Mouse (Mus musculus) adipocyte (in vitro differentiated cells): ENCODE measurements around the gene Capn2.

Experiments
- DNase-seq: peaks from one replicate; pipeline ENCODE4 v3.0.0-alpha.2; 2016; ENCODE audit warnings: low spot score

Capn2 gene

DNA sequence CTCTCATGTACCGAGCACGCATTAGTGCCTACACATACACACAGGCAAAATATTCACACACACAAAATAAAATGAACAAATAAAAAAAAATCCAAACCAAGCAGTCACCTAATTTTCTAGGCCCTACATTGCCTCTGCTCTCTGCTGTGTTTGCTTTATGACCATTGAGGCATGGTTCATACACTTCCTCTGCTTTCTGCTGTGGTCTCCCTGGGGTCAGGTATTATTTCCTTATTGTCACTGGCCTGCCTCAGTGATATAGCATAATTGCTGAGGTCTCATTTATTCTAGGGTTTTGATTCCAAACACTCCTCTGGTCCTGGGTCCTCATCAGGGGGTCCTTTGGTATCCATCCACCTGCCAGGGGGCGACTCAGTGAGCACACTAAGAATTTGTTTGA lies 8.2 kb upstream of the Capn2 start:
- no peak for DNase-seq

DNA sequence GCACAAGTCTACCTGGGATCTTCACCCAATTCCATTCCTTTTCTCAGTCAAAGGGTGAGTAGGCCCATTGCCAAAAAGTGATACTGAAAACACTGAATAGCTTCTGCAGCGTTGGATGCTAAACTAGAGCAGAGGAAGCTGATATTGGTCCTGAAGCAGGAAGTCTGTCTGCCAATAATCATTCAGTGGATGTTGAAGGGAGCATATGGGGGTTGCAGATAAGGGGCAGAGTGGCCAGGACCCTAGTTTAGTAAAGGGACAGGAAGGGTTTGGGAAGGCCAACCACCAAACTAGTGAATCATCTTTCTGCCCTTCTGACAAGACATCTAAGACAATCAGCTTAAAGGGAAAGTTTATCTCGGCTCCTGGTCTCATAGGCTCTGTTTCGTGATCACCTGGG lies 6.3 kb upstream of the Capn2 start:
- no peak for DNase-seq

DNA sequence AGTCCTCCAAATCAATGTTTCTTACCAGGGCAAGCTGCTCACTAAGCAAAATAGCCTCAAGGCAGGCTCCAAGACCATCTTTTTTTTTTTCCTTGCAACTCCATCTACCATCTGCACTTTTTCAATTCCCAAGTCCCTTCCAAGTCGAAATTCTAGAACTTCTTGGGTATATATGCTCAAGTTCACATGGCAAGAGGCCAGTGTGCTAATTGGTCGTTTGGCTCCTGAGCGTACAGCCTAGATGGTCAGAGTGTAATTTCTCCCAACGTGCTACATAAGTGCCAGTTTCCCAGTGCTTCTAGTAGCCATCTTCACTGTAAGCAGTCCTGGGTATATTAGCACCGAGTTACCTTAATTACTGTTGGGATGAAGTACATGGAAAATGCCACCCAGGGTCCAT lies 5.6 kb upstream of the Capn2 start:
- peak; percentile 85 for DNase-seq

DNA sequence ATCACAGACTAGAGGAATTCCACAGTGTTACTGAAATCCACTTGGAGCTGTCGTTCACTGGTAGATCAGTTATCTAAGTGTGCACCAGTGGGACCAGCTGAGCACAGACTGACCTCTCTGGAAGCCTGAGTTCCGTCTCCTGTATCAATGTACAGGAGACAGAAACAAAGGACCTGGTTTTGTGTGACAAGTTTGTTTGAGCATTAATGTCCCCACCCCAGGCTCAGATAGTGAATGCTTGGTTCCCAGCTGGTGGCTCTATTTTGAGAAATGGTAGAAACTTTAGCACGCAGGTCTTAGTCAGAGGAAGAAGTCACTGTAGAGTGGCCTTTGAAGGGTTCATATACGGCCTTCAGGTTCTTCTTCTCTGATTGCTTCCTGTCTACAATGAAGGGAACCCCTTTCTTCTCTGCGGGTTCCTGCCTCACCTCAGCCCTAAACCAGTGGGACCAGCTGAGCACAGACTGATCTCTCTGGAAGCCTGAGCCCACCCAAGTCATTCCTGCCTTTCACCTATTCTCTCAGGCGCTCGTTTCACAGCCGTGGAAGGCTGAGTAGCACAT lies 3.6 kb upstream of the Capn2 start:
- DNase-seq = no peak

DNA sequence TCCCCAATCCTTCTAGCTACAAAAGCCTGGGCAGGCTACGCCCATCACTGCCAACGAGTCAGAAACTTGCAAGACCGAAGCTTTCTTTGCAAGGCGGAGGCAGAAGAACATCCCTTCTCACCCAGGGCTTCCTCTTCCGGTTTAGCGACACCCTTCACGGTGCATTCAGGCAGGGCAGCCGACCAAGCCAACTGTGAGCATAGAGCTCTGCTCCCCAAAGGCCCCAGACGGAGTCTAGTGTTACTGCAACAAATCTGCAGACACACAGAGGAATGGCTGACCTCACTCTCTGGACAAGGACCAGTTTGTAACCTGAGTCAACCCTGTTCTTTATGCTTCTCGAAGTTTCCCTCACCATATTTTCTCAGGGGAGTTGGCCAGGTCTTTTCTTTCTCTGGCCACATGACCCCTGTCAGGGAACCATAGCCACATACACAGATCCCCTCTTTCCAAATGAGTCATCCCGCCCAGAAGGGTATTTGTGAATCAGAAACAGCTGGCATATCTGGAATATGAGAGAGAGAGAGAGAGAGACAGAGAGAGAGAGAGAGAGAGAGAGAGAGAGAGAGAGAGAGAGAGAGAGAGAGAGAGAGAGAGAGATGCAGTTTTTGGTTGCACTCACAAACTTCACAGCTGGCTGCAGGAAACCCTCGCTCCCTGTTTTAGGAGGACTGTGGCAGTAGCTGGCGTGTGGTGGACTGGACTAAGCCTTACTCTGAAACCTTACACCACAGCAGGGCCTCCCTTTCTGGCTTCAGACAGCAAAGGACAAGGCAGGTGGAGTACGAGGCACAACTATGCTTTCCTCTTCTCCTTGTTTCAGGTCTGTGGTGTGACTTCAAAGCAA lies 2.9 kb upstream of the Capn2 start:
- peak; percentile 100 for DNase-seq

DNA sequence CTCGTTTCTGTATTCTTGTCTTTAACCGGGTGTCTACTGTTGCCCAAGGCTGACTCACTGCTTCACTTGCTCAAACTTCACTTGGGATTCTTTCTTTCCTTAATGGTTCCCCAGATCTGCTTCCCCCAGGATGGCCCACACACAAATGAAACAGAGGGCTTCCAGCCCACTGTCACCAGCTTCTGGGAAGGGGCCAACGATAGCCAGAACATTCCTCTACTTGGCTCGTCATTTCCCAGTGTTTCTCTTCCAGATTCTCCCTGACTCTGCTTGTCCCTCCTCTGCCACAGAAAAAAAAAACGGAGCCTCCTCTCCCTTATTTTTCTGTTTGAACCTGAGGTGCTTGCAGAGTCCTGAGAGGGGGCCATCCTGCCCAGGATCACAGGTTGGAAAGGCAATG lies 1.9 kb upstream of the Capn2 start:
- peak; percentile 76 for DNase-seq

DNA sequence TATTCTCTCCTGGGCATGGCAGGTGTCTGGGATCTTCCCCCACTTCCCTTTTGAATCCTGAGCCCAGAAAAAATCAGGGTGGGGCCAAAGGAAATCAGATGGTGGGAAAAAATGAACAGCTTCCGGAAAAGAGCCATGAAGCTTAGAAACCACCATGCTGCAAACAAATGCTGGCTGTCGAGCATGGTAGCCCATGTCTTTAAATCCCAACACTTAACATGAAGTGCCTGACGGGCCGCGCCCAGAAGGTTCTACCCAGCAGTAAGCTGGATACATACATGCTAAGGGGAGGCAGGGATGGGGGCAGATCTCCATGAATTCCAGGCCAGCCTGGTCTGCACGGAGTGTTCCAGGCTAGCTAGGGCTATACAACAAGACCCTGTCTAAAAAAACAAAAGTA lies 1.4 kb upstream of the Capn2 start:
- DNase-seq = no peak

DNA sequence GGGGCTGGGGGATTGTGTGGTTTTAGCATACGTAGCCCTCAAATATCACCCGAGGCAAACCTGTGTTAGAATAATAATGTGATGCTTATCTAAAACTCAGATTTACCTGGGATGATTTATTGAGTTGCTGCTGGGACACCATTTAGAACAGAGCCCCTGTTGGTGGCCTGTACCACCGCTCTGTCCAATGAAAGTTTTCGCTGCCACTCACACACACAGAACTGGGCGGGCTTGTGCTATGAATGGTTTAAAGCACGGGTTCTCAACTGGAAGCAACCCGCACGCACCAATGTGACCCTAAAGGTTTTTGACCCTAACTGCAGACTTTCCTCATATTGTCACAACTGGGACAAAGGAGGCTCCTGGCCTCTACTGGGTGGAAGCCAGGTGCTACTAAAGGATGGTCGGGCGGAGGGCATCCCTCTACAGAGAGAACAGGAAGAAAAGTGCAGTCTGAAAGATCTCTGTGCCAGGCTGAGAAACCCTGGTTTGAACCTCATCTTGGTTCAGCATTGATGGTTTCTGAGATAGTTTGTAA lies 804 bp upstream of the Capn2 start:
- DNase-seq = peak; percentile 64

DNA sequence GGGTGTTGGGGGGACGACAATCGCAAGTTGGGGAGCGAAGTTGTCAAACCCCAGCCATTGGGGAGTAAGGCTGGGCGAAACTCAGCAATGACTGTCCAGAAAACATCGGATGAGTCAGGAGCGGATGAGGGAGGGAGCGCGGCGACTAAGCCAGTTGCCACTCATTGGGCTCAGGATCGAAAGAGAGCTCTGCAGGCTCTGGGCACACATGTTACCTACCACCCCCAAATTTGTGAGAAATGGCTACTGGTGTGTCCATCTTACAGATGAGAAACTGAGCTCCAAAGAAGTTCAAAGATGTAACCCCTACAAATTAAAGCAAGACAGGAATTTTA lies 236 bp upstream of the Capn2 start:
- DNase-seq = peak; percentile 80

DNA sequence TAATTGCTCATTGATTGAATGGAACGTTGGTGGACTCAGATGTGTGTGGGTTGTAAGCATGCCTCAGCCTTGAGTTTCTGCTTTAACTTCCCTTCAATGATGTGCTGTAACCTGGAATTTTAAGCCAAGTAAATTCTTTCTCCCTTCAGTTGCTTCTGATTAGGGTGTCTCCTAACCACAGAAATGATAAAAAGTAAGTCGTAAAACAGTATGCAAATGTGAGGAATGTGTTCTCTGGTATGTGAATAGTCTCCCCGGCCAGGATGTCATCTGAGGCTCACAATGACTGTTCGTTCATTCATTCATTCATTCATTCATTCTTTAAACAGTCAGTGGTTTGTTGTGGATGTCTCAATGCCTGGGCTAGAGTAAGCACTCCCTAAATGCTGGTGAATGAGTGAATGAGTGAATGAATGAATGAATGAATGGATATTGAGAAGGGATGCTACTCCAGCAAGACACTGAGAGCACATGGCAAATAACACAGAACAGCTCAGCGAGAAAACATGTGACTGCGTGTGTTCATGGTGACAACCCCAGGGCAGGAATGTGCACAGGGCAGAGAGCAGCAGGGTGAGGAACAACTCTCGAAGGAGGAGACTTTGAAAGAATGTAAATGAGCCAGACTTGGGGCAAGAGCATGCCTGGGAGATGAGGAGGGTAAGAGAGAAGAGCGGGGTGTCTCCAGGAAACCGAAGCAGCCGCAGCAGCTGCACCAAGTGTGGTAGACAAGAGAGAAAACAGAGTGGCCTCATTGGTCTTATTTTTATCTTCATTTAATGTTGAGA lies 2.4 kb downstream of the Capn2 start:
- DNase-seq = no peak

DNA sequence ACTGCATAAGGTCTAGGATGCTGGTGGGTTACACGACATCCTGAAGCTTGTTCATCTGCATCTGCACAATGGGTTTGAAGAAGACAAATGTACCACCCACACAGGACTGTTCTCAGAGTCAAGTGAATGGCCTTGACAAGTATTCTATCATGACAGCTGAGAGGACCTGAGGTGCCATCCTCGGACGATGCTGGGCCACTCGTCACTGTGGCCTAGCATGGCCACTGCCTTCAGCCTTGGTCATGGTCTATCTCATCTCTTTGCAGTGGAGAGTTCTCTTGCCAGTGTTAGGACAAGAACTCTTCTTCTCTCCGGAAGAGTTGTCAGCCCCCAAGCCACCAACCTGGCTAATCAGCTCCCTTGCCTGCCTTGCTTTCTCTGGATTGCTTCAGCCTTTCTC lies 3.7 kb downstream of the Capn2 start:
- DNase-seq = no peak

DNA sequence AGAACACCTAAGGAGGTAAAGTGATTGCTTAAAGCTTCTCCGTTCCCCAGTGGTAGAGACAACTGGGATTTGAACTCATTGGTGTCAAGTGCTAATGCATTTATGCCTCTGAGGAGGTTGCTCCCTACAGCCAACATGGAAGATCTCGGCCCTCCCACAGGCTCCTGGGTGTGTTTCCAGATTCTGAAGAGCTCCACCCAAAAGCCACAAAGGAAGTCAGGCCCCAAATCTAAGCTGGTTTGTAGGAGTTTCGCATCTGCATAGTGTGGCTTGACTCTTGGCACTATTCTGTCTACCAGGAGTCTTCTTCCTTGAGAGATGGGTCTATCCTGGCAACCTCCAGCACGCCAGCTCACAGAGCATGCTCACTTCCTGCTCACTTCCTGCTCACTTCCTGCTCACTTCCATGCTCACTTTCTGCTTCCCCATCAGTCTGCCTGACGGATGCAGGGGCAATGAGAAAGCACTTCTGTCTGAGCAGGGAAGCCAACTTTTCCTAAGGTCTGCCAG lies 4.5 kb downstream of the Capn2 start:
- DNase-seq = no peak

DNA sequence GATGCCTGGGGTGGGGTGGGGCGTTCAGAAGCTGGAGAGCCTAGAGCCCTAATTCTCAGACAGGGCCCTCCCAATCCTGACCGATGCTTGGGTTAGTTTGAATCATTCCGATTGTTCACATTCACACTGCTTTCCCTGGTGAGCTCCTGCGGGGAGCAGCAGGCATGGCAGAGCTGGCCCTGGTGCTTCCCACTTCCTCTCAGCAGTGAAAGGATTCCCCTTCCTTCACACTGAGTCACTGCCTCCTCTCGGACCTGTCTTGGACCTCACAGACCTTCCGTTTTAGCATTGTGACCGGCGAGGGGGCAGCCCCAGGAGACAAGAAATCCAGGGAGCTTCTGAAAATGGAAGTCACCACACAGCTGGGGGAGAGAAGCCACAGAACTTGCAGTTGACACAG lies 5.6 kb downstream of the Capn2 start:
- DNase-seq = no peak

DNA sequence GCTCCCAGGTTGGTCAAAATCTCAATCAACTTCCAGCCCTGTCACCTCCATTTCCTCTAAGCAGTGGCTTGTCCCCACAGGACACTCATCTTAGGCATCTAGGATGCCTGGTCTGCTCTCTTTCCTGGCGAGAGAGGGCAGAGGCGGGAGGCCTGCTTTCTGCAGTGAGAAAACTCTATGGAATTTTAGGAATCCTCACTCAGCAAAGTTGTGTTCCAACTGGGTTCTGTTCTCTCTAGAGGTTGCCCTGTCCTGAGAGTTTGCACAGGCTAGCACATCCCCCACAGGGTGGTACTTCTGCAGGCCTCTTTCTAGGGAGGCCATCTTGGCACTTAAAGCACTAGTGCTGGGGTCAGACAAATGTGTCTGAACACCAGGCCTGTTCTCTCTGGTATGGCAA lies 6.3 kb downstream of the Capn2 start:
- DNase-seq = no peak

DNA sequence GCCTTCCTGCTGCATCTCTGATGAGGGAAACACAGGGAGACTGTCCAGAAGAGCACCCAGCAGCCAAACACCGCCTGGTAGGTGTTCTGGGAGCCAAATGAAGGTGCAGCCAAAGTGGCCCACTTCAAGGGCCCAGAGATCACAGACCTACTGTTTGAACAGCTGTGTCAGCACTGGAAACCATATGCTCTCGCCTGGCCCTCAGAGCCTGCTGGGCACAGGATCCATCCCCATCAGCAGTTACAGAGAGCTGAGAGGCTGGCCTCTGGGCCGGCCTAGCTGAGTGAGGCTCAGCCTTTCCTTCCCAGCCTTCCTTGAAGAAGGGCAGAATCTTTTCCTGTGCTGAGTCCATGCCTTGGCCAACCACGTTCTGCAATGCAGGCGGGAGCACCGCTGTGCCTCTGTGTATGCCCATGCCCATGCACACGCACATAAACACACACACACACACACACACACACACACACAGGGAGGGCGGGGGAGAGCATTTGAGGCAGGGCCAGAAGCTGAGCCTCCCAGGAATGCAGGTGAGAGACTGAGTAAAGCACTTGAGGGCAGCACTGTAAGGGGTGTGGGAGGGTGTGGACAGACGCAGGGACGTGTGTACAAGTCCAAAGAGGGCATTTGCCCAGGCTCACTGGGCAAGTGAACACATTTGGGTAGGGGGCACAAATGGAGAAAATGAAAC lies 8.2 kb downstream of the Capn2 start:
- DNase-seq = no peak

DNA sequence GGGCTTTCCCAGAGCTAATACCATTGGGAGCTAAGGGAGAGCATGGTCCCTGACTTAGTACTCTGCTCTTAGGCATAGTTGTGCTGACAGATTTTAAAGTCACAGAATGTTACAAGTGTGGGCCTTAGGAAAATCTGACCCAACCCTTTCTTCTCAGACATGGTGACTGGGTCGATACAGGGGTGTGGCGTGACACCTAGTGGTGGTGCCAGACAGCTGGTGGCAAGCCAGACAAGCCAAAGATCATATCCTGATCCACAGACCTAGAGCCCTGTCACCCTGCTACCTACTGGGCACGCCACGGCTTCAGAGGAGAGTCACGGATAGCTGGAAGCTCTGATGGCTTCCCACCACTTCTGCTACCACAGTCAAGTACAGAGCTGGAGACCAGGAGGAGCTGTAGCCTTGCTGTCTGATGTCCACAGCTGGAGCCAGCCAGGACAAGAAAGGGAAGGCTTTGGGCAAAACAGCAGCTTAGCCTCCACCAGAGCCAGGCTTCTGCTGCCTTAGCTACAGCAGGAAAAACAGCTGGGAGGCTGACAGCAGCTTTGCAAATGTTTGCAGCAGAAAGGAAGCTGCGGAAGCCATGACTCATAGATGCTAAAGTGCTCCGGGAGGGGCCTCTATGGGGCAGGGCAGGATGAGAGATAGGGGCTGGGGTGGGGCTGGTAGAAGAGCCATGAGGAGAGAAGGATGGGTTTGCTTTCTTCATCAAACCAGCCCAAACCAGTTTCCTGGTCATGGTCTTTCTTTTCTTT lies 11.0 kb downstream of the Capn2 start:
- DNase-seq = peak; percentile 80

DNA sequence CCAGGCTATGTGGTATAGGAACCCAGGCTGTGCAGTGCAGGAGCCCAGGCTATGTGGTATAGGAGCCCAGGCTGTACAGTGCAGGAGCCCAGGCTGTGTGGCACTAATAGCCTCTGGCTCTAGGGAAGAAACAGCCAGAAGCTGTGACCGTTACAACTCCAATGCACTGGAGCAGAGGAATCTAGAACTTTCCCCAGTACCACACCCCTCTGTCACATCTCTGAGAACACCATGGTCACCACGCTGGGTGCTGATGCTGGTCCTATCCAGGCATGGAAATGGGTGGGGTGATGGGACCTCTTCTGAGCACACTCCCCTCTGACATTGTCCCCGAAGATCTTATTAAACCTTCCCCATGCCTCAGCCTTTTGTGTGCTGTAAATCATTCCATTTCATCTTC lies 12.1 kb downstream of the Capn2 start:
- DNase-seq = no peak

DNA sequence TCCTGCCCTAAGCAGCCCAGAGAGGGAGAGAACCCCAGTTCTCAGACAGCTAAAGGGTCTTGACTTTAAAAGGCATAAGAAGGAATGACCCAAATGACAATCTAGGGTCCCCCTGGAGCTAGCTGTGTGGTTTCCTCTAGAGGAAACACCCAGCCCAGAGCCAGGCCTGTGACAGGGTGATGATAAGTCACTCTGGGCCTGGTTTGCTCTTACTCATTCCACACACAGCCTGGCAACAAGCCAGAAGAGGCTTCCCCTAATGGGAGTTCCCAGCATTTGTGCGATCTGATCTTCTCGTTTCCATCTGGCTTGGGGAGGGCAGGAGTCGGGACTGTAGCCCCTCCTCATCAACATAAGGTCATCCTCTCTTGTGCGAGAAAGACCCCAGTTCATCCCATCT lies 13.2 kb downstream of the Capn2 start:
- DNase-seq = peak; percentile 78

DNA sequence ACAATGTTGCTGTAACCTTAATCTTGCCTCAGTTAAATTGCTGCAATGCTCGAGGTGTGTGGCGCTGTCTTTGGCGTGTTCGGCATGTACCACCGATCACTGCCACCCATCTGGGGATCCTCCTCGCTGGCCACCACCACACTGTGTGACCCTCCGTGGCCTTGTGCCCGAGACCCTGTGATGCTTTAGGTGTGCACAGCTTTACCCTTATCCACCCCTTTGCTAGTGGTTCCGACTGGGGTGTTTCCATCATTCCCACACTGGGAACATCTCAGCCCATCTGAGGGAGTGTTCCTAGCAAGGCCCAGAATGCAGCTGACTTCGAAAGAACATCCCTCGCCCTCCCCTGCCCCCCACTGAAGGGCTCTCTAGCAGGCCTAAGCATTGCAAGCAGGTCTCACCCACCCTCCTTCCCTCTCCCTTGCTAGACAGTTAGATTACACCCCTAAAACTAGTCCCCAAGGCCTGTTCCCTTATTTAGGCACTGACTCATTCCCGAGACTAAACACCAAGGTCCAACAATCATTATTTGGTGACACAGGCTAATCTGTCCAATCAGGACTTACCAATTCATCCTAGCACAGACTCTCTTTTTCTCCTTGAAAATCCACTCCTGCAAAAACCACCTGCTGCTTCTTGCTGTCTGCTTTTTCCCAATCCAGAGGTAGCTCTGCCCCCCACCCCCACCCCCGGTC lies 14.1 kb downstream of the Capn2 start:
- no peak for DNase-seq

DNA sequence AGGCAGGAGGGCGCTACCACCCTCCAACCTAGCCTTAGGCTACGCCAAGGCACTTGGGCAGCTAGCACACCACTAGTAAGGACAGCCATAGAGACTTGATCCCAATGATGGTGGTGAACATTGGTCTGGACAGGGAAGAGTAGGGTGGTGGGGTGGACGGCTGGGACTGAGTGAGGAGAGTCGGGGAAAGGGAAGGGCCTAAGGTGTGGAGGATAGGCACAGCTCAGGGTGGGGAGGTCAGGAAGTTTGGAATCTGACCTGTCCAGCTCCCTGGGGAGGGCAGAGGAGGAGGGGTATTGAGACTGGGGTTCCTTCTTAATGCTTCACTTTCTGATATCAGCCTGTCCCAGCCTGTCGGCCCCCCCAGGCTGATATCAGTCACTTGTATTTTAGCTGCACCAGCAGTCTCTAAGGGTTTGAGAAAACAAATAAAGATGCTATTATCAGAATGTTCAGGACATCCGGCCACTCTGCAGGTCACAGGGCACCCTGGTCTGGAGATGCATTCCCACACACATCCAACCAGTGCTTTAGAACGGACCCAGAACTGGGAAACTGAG lies 14.8 kb downstream of the Capn2 start:
- DNase-seq = no peak
